Mouse (Mus musculus) MEL-GATA-1-ER (cell line): Measurements from ENCODE around the gene Uqcrfs1.

Experiments
- DNase-seq: peaks from one replicate; pipeline ENCODE4 v3.0.0-alpha.2; 2012; ENCODE audit warnings: low read depth; ENCODE audit errors: extremely low read depth

Gene Uqcrfs1

GRCm38 (mm10) chr13:30501860-30502395 lies 43.2 kb downstream of the Uqcrfs1 start:
- peak; percentile 36 for DNase-seq
